Mouse (Mus musculus): ENCODE results near the gene Bmpr1b. TPM values are rescaled to one million over a fixed set of nuclear protein-coding genes. Genes with fewer than 3 reads are reported as not detected.

Gene Bmpr1b
- total and polyA plus RNA-seq, 3 experiments, result 0.04 TPM; not detected in 1

- DNase-seq (ENCODE audit: extremely low read depth), result no peak
- in situ Hi-C loops (cut with MboI; ENCODE audit: low pct_ligation_motif_present, low pct_unique_long_range_greater_than_20kb, low sequenced_read_pairs), result loop anchor here (10.0 kb wide), 1 partner anchor 592 kb away; no protein-coding TSS in a partner anchor
- Histone ChIP-seq H3K9me3 (replicated peaks; ENCODE audit: low read length) (no peaks in the 10 kb centered on the region), H3K79me2 (replicated peaks; ENCODE audit: control insufficient read depth, extremely low read depth, insufficient read depth, poor library complexity, severe bottlenecking) (no peaks in the 10 kb centered on the region), H3K4me3 (replicated peaks in 1 of 3; ENCODE audit: low read depth in 2 of 3, low read length in 2 of 3, poor library complexity in 1 of 3) (no peak overlapping the region), H3K27me3 (replicated peaks) (no peaks in the 10 kb centered on the region), H3K4me2 (ENCODE audit: insufficient read depth, low read depth, poor library complexity, severe bottlenecking) (no peak overlapping the region), H3K27ac (ENCODE audit: insufficient read depth, low read depth) (no peak overlapping the region), H3K4me1 (ENCODE audit: control insufficient read depth in 1 of 2, insufficient read depth in 2 of 2) (no peaks in the 10 kb centered on the region), H3K9ac (ENCODE audit: insufficient read depth, low read depth) (no peak overlapping the region), H3K36me3 (replicated peaks in 1 of 2; ENCODE audit: control insufficient read depth in 1 of 2, insufficient read depth in 1 of 2, low read length in 1 of 2) (no peaks in the 10 kb centered on the region)
- TF ChIP-seq PAX5 (IDR thresholded peaks at IDR 0.05; ENCODE audit: low read length) (no peak), CHD2 (IDR thresholded peaks at IDR 0.05; ENCODE audit: low read length) (no peak)
- dilution Hi-C loops (cut with MboI; ENCODE audit: extremely low pct_ligation_motif_present, extremely low pct_unique_long_range_greater_than_20kb, low sequenced_read_pairs), result no loop called here
Measured at GRCm38 (mm10) chr3:141882496-141882895, 286.7 kb downstream of the Bmpr1b start.

GRCm38 (mm10) chr3:141872337-141873042 lies 296.7 kb downstream of the Bmpr1b start:
- no peak for DNase-seq (ENCODE audit: extremely low read depth)
- Histone ChIP-seq H3K27ac (ENCODE audit: insufficient read depth, low read depth) (no peak overlapping the region), H3K9me3 (replicated peaks; ENCODE audit: low read length) (no peaks in the 10 kb centered on the region), H3K9ac (ENCODE audit: insufficient read depth, low read depth) (no peak overlapping the region), H3K4me1 (ENCODE audit: control insufficient read depth in 1 of 2, insufficient read depth in 2 of 2) (no peaks in the 10 kb centered on the region), H3K27me3 (replicated peaks) (no peaks in the 10 kb centered on the region), H3K36me3 (replicated peaks in 1 of 2; ENCODE audit: control insufficient read depth in 1 of 2, insufficient read depth in 1 of 2, low read length in 1 of 2) (no peaks in the 10 kb centered on the region), H3K4me2 (ENCODE audit: insufficient read depth, low read depth, poor library complexity, severe bottlenecking) (no peak overlapping the region), H3K4me3 (replicated peaks in 1 of 3; ENCODE audit: low read depth in 2 of 3, low read length in 2 of 3, poor library complexity in 1 of 3) (no peak overlapping the region), H3K79me2 (replicated peaks; ENCODE audit: control insufficient read depth, extremely low read depth, insufficient read depth, poor library complexity, severe bottlenecking) (no peaks in the 10 kb centered on the region)
- TF ChIP-seq HCFC1 (IDR thresholded peaks at IDR 0.05; ENCODE audit: low read depth, low read length), result no peak
- TF ChIP-seq KAT2A (IDR thresholded peaks at IDR 0.05; ENCODE audit: insufficient replicate concordance, low read length), result no peak
- dilution Hi-C loops (cut with MboI; ENCODE audit: extremely low pct_ligation_motif_present, extremely low pct_unique_long_range_greater_than_20kb, low sequenced_read_pairs), result no loop called here
- in situ Hi-C loops (cut with MboI; ENCODE audit: low pct_ligation_motif_present, low pct_unique_long_range_greater_than_20kb, low sequenced_read_pairs), result no loop called here

DNA sequence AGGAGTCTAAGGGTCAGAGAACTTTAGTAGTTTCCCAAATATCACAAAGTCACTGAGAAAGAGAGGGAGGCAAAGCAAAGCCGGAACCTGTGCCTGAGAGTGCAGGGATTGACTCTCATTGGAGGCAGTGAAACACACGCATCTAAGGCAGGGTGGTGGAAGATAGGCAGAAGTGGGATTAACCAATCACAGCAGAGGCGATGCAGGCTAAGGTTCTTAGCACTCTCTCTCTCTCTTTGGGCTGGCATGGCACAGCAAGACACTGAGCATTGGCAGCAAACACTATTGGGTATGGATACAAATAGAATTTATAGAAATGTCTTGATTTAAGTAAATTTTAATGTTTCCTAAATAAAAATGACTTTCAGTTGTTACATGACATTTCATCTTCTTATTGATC lies 297.4 kb downstream of the Bmpr1b start:
- H3K79me2 ChIP-seq (replicated peaks; ENCODE audit: control insufficient read depth, extremely low read depth, insufficient read depth, poor library complexity, severe bottlenecking), result no peaks in the 10 kb centered on the region
- H3K9me3 ChIP-seq (replicated peaks; ENCODE audit: low read length), result no peaks in the 10 kb centered on the region
- H3K36me3 ChIP-seq (replicated peaks in 1 of 2; ENCODE audit: control insufficient read depth in 1 of 2, insufficient read depth in 1 of 2, low read length in 1 of 2), result no peaks in the 10 kb centered on the region
- no peak overlapping the region for H3K4me2 ChIP-seq (ENCODE audit: insufficient read depth, low read depth, poor library complexity, severe bottlenecking)
- dilution Hi-C loops (cut with MboI; ENCODE audit: extremely low pct_ligation_motif_present, extremely low pct_unique_long_range_greater_than_20kb, low sequenced_read_pairs), result no loop called here
- no peak overlapping the region for H3K4me3 ChIP-seq (replicated peaks in 1 of 3; ENCODE audit: low read depth in 2 of 3, low read length in 2 of 3, poor library complexity in 1 of 3)
- no peak overlapping the region for H3K27ac ChIP-seq (ENCODE audit: insufficient read depth, low read depth)
- in situ Hi-C loops (cut with MboI; ENCODE audit: low pct_ligation_motif_present, low pct_unique_long_range_greater_than_20kb, low sequenced_read_pairs), result no loop called here
- H3K9ac ChIP-seq (ENCODE audit: insufficient read depth, low read depth), result no peak overlapping the region
- DNase-seq (ENCODE audit: extremely low read depth), result no peak
- TF ChIP-seq BHLHE40 (IDR thresholded peaks at IDR 0.05; ENCODE audit: low read depth, low read length) (no peak), ZMIZ1 (IDR thresholded peaks at IDR 0.05; ENCODE audit: low read depth, low read length) (no peak), SIN3A (IDR thresholded peaks at IDR 0.05; ENCODE audit: low read length) (no peak), ZKSCAN1 (IDR thresholded peaks at IDR 0.05; ENCODE audit: borderline replicate concordance, low read depth, low read length) (no peak), MAZ (IDR thresholded peaks at IDR 0.05; ENCODE audit: low read depth, low read length) (no peak), EP300 (IDR thresholded peaks at IDR 0.05; ENCODE audit: low read length) (no peak), ETS1 (conservative IDR thresholded peaks at IDR 0.05; ENCODE audit: low read depth, low read length) (no peak), MXI1 (IDR thresholded peaks at IDR 0.05; ENCODE audit: low read depth, low read length) (no peak), GABPA (IDR thresholded peaks at IDR 0.05; ENCODE audit: insufficient replicate concordance, low read depth, low read length) (no peak), E2F4 (IDR thresholded peaks at IDR 0.05; ENCODE audit: insufficient replicate concordance, low read depth, low read length) (no peak), MAX (IDR thresholded peaks at IDR 0.05; ENCODE audit: low read length) (no peak), RCOR1 (conservative IDR thresholded peaks at IDR 0.05; ENCODE audit: low read depth, low read length) (no peak), MAFK (IDR thresholded peaks at IDR 0.05; ENCODE audit: insufficient replicate concordance, low read length) (no peak)
- no peaks in the 10 kb centered on the region for H3K27me3 ChIP-seq (replicated peaks)
- H3K4me1 ChIP-seq (ENCODE audit: control insufficient read depth in 1 of 2, insufficient read depth in 2 of 2), result no peaks in the 10 kb centered on the region

Measured in CH12.LX (cell line).